Mouse (Mus musculus) layer of hippocampus, postnatal 10 days (tissue): ENCODE measurements around the gene AI464131. TPM values are rescaled to one million over a fixed set of nuclear protein-coding genes. Genes with fewer than 3 reads are reported as not detected.

Source experiments
- DNase-seq, 2 experiments: peaks; one replicate each; pipeline ENCODE4 v3.0.0; 2021; ENCODE audit warnings: low spot score in 2 of 2
- long read RNA-seq: library from polyadenylated mRNA; stranded (forward); transcript quantifications from one replicate; pipeline ENCODE4 v2.0.0, GENCODE M21; 2023
- total RNA-seq, 2 experiments: library from RNA; stranded (reverse); gene quantifications; 2 replicates each; pipeline ENCODE4 v1.2.3; 2021

Gene AI464131
- 10 to 100 TPM; 44.8 TPM for total RNA-seq
- long read RNA-seq, full-length matches to known transcripts = 28 of 41 reads
- long read RNA-seq, partial matches to known transcripts = 0 of 41 reads
- long read RNA-seq, other reads (novel, unspliced or antisense) = 13 of 41 reads

- peak; percentile 88 to 93 for DNase-seq
These were observed at the start of gene AI464131 for GRCm38 (mm10) chr4:41502986-41503412. AI464131 (minus strand) TSS chr4:41503076.

GRCm38 (mm10) chr4:41552529-41552928, 49.7 kb upstream of the AI464131 start:
- DNase-seq = peak; percentile 75 to 78

- DNase-seq = no peak
These were observed 44.2 kb upstream of the AI464131 start for GRCm38 (mm10) chr4:41547086-41547485.

GRCm38 (mm10) chr4:41545985-41546384, 43.1 kb upstream of the AI464131 start:
- peak; percentile 28 to 52 for DNase-seq

GRCm38 (mm10) chr4:41542136-41542535, 39.3 kb upstream of the AI464131 start:
- no peak for DNase-seq

- DNase-seq = no peak
These were observed 32.0 kb upstream of the AI464131 start for GRCm38 (mm10) chr4:41534866-41535265.

GRCm38 (mm10) chr4:41532420-41532819, 29.5 kb upstream of the AI464131 start:
- no peak for DNase-seq

- DNase-seq = no peak
These were observed 25.1 kb upstream of the AI464131 start for GRCm38 (mm10) chr4:41527996-41528395.

- no peak for DNase-seq
These were observed 24.2 kb upstream of the AI464131 start for GRCm38 (mm10) chr4:41527076-41527475.

- DNase-seq = no peak
These were observed 23.7 kb upstream of the AI464131 start for GRCm38 (mm10) chr4:41526553-41526952.

- DNase-seq = no peak
These were observed 22.0 kb upstream of the AI464131 start for GRCm38 (mm10) chr4:41524829-41525228.

- no peak for DNase-seq
These were observed 21.0 kb upstream of the AI464131 start for GRCm38 (mm10) chr4:41523839-41524238.

- DNase-seq = peak; percentile 62
These were observed 19.9 kb upstream of the AI464131 start for GRCm38 (mm10) chr4:41522788-41523187.

GRCm38 (mm10) chr4:41522136-41522535, 19.3 kb upstream of the AI464131 start:
- no peak for DNase-seq

GRCm38 (mm10) chr4:41520641-41521040, 17.8 kb upstream of the AI464131 start:
- DNase-seq = no peak

- DNase-seq = no peak
These were observed 16.3 kb upstream of the AI464131 start for GRCm38 (mm10) chr4:41519195-41519594.

GRCm38 (mm10) chr4:41518349-41518748, 15.5 kb upstream of the AI464131 start:
- peak in 1 of 2 experiments; percentile 12 for DNase-seq

- DNase-seq = no peak
These were observed 14.4 kb upstream of the AI464131 start, which contains the start of gene 1110017D15Rik for GRCm38 (mm10) chr4:41517233-41517632. 1110017D15Rik (minus strand) TSS chr4:41517333.

GRCm38 (mm10) chr4:41513714-41514113, 10.8 kb upstream of the AI464131 start:
- DNase-seq = no peak

- peak in 1 of 2 experiments; percentile 57 for DNase-seq
These were observed 10.4 kb upstream of the AI464131 start for GRCm38 (mm10) chr4:41513309-41513708.

- DNase-seq = peak in 1 of 2 experiments; percentile 12
These were observed 5.1 kb upstream of the AI464131 start for GRCm38 (mm10) chr4:41507998-41508397.

GRCm38 (mm10) chr4:41507326-41507924, 4.5 kb upstream of the AI464131 start:
- DNase-seq = peak in 1 of 2 experiments; percentile 35

GRCm38 (mm10) chr4:41506906-41507305, 4.0 kb upstream of the AI464131 start:
- DNase-seq = peak; percentile 82 to 89
